Mouse (Mus musculus): Measurements from ENCODE around the gene Cers3.

Cers3 gene

DNA sequence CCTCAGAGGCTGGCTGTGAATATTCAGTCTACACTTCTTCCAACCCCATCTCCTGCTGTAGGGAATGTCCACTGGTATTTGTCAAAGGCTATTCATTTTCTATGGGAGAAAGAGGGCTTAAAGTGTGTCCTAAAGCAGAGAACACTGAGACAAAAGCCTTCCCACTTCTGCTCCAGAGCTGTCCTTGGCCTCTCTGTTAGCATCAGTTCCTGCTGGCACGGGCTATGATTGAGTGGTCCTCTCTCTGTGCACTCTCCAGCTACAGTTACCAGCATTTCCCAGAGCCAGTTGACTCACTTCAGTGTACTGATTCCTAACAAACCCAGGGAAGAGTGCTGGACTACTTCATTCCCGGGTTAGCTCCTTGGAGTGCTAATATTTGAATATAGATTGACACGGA is 43.2 kb downstream of the Cers3 start:
- DNase-seq = peak; percentile 44

GRCm38 (mm10) chr7:66787816-66788215 is 44.5 kb downstream of the Cers3 start:
- peak; percentile 49 for DNase-seq

- peak; percentile 83 for DNase-seq
These were observed 46.8 kb downstream of the Cers3 start for GRCm38 (mm10) chr7:66789860-66790748.

GRCm38 (mm10) chr7:66791022-66791421 is 47.7 kb downstream of the Cers3 start:
- DNase-seq = peak; percentile 75

DNA sequence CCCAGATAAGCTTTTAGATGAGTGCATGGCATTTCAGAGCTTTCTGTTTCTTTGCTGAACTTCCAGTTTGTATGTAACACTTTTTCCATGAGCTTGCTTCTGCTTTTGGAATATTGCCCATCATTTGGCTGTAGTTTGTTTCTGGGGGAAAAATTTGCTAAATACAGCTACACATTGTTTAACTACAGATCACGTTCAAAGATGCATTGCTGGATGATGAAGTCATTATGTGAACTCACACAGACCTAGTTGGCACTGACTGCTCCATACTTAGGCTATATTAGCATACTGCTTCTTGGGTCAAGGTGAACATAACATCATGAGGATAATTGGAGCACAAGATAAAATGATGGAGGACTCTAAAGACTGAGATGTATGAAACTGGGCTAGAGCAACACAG is 53.6 kb downstream of the Cers3 start:
- DNase-seq = no peak

DNA sequence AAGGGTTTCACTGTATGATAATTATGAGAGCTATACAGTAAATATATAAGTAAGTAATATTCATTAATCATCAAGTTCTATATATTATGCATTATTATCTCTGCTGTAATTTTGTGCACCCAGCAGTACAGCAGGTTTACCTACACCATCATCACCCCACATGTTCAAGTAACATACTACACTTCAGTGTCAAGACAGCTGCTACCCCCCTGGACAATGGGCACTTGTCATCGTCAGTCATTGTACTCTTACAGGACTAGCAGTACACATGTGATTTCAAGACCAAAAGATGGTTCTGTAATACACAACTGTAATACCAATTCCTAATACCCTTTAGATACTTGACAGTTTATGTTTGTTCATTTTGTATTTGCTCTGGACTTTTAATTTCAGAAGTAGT is 54.0 kb downstream of the Cers3 start:
- no peak for DNase-seq

DNA sequence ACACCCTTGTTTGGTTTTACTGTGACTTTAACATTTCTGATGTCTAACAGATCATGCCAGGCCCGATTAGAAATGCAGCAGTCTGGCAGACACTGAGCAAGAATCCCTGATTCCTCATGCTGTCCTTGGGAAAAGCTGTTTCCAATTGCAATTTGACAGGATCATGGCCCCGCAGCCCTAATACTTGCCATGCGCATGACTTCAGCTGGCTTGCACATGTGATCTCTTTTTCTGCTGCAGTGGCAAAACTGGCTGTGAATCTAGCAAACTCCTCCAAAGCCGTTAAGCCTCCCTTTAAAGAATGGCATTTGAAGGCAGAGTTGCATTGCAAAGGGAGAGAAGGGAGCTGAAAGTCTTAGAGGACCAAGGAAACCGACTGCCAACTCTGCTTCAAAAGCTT is 55.5 kb downstream of the Cers3 start:
- DNase-seq = no peak

DNA sequence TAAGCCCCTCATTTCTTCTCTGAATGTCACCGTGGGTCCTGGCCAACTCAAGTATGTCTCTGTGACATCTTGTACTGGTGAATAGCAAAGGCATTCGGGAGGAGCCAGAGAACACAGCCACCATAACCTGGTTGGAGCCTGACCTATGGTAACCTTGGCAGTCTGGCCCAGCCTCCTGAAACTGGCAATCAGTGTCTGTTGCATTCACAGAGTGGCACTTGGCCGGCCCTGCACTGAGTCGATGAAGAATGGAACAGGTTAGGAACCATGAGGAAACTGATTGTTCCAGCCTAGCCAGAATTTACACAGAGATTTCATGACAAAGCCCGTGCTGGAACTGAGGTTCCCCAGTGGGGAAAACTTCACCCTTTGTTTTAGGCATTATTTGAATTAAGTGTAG is 57.5 kb downstream of the Cers3 start:
- peak; percentile 92 for DNase-seq

DNA sequence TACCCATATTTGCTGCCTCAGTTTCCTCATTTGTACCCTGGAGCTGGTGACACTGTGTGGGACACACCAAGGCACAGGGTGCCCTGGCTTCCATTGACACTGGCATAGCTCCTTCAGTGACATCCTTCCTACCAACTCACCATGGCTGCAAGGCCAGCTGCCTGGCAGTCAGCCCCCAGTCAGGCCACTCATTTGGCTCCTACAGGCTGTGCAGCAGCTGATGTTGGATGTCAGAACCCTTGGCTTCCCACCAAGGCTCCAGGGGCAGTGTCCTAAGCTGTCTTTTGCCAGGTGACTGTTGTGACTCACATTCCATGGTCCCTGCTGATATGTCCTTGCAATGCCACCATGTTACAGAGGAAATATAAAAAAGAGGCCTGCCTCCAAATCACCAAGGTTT is 58.5 kb downstream of the Cers3 start:
- peak; percentile 98 for DNase-seq

DNA sequence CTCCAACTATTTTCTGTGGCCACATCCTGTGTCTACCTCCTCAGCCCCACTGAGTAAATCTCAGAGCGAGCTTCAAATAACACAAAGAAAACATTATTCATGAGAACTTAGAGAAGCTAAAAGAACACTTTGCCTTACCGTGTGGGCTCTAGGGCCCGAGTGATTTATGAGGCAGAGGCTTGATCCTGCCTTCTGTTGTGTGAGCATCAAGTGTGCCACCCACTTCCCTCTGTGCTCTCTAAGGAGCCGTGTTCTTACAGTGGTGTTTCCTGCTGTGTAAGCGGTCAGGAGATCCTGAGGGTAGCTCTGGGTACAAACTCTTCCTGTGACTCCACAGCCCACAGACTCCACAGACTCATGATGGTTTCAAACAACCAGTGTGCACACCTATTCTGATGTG is 60.5 kb downstream of the Cers3 start:
- DNase-seq = no peak

DNA sequence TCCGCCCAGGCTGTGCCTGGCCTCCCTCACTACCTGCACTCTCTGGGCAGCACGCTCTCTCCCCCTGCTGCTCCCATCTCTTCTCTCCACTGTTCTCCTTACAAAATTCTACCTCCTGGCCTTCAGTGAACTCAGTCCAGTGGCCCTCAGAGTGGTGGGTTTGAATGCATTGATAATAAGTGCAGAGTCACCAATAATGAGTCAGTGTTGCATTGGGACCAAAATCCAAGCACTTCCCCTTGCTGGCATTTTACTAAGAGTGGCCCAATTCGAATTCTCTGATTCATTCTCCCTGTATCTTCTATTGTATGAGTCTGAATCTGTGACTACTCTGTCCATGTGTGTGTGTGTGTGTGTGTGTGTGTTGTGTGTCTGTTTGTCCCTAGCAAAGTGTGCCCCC is 63.5 kb downstream of the Cers3 start:
- no peak for DNase-seq

GRCm38 (mm10) chr7:66810436-66810835 is 67.1 kb downstream of the Cers3 start:
- DNase-seq = no peak

- DNase-seq = no peak
These were observed 68.0 kb downstream of the Cers3 start for GRCm38 (mm10) chr7:66811294-66811693.

DNA sequence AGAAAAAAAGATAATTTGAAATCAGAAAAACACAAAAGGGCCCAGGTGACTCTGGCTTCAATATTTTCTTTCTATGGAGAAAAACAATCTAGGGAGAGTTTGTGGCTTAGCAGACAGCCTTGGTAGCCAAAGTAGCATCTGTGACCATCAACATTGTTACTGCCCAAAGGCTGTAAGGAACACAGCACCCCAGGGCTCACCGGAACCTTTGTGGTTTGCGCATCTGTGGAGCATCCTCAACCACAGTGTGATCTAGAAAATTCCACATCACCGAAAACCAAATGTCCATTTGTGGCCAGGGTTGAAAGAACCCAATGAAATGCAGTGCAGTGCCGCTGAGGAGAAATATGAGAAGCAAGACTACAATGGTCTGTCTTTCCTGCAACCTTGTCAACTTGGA is 69.0 kb downstream of the Cers3 start:
- DNase-seq = no peak

- no peak for DNase-seq
These were observed 69.4 kb downstream of the Cers3 start for GRCm38 (mm10) chr7:66812737-66813136.

DNA sequence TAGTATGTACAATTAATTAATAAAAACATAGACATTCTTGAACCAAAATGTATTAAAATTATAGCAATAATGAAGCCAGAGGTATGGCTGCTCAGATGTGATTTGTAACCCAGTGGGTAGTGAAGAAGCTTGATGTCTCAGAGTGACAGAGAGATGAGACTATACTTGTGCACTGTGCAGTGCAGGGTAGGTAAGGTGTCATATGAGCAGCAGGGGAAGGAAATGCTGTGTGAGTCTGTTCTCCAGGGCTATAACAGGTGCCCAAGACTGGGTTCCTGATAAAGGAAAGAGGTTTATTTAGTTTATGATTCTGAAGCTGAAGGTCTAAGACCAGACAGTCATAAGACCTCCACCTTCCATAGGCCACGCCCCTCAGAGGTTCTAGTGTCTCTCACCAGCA is 69.9 kb downstream of the Cers3 start:
- no peak for DNase-seq

- DNase-seq = no peak
These were observed 72.2 kb downstream of the Cers3 start for GRCm38 (mm10) chr7:66815526-66815925.

DNA sequence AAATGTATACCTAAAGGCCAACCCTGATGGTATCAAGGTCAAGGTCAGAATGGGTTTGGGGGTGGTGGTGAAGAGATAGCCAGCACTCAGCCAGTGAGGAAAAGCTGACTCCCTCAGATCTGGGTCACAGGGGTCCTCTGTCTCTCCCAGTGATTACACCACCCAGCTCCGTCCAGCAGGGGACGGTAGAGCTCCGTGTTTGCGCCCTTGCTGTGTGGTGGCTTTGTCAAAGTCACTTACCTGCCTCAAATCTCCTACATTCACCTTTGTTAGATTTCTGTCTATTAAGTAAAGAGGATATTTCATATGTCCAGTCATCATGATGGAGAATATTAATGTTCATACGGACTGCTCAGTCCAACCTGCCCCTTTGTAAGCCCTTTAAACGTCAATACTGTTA is 76.7 kb downstream of the Cers3 start:
- DNase-seq = no peak

DNA sequence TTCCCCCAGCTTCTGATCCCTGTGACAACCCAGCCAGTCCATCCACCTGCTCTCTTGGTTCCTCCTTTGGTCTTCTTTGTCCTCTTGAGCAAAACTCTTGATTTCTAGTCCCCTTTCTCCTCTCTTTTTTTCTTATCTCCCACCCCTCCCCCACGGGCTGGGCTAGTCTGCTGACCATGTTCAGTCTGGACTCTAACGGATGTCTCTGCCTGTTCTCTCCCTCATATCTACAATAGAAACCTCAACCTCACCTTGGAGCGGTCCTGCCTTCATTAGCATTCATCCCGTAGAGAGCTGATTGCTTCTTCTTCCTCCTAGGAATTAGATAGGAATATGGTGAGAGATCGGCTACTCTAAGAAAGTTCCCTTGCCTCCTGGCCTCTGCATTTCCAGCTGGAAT is 87.5 kb downstream of the Cers3 start:
- DNase-seq = no peak

DNA sequence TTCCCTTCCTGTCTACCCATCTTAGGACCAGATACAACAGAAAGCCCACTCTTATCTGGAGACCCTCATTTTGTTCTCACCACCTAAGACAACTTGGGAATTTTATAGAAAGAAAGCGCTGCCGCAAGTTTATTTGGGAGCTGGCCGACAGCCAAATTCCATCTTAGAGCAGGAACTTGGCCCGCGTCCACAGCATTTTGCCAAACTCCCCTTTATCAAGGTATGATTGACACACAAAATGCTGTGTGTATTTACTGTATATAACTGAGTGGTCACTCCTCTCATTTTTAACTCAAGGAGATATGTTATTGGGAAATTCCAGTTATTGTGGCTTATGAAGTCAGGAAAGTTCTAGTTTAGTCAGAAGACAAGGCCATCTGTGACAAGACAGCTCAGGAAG is 88.0 kb downstream of the Cers3 start:
- no peak for DNase-seq

GRCm38 (mm10) chr7:66839463-66840007 is 96.2 kb downstream of the Cers3 start, which contains the start of gene Adamts17:
Gene Adamts17, plus strand, starts transcription at chr7:66839735.
- peak; percentile 99 for DNase-seq

- DNase-seq = peak; percentile 93
These were observed 96.9 kb downstream of the Cers3 start for GRCm38 (mm10) chr7:66840008-66840719.

- no peak for DNase-seq
These were observed 97.9 kb downstream of the Cers3 start for GRCm38 (mm10) chr7:66841165-66841564.

GRCm38 (mm10) chr7:66842021-66842420 is 98.7 kb downstream of the Cers3 start:
- peak; percentile 96 for DNase-seq
